Mouse (Mus musculus) thymus, postnatal 25 days (tissue): ENCODE measurements at regions not wholly inside any gene's neighbourhood (a gene's known extent, or its start where the extent isn't known, plus 50 kb on each side); places are given as distances from the start of the nearest gene placed in this dataset.

ENCODE experiments used
- DNase-seq: peaks from one replicate; pipeline ENCODE4 v3.0.0; 2022

DNA sequence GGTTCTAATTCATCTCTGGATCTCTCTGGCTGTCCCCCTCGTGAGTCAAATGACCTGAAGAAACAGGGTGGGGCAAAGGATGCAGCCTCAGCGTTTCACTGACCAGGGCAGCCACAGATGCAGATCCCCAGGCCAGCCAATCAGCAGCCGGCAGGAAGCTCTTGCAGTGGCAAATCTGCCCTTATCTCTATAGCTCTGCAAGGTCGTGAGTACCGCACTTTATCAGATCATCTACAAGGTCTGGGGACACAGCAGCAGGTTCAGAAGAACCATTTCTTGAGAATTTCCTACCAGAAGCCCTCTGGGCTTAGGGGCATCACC is 232.9 kb downstream of the Bcl11b start:
- DNase-seq = no peak

DNA sequence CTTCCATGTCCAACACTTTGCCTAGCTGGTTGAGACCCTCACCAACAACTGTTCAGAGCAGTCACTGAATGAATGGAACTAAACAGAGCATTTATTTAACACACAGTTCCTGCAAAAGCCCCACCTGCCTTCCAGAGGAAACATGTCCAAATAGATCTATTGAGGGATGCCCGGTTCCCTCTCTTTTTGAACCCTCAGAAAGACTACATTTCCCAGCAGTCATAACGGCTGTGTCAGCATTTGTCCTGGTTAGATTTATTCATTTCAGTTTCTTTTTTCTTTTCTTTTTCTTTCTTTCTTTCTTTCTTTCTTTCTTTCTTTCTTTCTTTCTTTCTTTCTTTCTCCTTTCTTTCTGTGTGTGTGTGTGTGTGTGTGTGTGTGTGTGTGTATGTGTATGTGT is 232.1 kb downstream of the Bcl11b start:
- no peak for DNase-seq

DNA sequence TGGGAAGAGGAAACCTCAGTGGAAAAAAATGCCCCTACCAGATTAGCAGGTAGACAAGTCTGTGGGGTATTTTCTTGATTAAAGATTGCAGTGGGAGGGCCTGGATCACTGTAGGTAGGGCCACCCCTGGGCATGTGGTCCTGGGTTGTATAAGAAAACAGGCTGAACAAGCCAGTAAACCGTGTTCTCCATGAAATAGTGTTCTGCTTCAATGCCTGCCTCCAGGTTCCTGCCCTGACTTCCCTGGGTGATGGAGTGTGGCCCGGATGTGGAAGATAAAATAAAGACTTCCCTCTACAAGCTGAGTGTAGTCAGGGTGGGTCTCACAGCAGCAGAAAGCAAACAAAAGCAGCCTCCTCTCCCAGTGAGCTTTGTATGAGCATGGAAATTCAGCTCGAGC is 231.6 kb downstream of the Bcl11b start:
- DNase-seq = no peak

DNA sequence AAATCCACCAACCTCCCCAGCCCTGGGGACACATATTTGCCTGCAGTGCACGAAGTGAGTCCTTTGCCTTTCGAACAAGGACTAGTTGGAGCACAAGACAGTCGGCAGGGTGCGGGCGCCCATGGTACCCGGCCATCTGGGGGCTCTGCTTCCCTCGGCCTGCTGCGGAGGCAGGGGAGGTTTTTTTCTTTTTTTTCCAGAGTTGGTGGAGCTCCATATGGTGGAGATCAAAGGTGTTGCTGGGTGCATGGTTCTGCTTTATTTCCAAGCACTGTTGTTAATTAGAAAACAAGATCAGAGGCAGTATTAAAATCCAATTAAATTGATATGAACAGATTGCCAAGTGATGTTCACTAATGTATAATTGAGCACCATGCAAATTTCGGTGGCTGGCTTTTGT is 225.4 kb downstream of the Bcl11b start:
- DNase-seq = no peak

DNA sequence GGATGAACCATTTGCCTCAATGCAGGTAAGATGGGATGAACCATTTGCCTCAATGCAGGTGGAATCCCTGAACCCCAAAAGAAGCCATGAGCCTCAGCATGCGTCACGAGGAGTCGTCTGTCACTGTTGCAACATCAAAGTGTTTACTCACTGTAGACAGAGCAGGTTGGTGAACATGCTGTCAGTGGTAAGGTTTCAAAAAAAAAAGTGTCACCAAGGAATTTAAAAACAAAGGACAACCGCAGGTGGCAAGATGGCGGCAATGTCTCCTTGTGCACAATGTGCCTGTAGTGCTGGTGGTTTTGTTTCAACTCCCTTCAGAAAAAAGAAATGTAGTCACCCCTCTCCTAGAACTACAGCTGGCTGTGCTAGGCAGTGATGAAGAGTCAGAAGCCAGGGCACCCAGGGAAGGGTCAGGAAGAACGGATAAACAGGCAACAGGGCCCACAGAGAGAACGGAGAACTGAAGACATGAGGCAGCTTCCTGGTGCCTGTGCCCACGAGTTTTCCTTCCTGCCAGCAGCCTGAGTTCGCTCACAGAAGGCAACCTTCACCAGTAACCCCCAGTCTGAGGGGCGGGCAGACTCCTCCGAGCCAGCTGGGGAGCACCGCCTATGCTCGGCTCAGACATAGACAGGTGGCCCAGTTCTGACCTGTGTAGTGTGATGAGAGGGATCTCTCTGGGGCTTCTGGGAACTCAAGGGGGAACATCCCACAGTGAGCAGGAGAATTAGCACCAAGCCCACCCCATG is 223.9 kb downstream of the Bcl11b start:
- peak; percentile 69 for DNase-seq

DNA sequence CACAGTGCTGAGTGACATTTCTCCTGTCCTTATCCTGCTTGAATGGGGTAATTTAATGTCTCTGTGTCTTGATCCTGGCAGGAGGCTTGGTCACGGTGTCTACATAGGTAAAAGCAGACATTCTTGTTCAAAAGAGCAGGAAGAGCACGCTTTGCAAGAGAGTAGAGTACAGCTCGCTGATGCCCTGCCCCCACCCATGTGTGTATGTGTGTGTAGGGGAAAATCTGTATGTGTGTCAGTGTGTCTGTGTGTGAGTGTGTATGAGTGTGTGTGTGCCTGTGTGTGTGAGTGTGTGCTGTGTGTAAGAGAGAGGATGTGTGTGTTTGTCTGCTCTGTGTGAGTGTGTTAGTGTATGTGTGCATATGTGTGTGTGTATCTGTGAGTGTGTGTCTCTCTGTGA is 221.3 kb downstream of the Bcl11b start:
- DNase-seq = peak; percentile 56

DNA sequence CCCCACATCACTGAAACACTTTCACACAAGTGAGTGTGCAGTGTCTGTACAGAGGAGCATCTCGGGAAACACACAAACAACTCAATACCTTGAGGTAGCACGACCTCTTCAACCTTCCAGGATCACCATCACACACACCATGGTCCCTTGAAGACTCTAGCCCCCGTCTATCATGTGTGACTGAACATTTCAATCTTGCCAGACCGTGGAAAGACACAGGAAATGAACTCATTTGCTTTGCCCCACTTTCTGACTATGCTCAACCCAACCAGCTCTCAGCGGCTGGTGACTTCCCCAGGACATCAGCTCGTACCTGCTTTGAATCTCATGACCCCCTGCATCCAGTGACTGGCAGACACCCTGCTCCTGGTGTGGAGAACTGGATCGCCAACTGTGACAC is 219.6 kb downstream of the Bcl11b start:
- DNase-seq = peak; percentile 60

DNA sequence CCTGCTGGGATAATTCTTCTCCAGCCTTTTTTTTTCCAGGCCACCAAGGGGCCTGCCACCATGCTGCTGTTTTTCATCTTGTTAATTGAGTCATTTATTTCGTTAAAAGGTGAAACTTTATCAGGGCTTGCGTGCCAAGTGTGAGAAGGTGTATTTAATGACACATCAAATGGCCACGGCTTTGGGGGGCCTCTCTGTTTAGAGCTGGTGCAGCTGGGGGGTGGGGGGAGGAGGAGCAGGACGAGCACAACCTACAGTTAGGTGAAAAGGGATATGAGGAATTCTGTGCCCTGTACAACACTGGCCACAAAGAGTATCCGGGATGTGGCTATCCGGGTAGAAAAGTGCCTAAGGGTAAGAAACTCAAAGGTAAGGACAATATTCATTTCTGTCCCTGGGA is 213.6 kb downstream of the Bcl11b start:
- DNase-seq = no peak

DNA sequence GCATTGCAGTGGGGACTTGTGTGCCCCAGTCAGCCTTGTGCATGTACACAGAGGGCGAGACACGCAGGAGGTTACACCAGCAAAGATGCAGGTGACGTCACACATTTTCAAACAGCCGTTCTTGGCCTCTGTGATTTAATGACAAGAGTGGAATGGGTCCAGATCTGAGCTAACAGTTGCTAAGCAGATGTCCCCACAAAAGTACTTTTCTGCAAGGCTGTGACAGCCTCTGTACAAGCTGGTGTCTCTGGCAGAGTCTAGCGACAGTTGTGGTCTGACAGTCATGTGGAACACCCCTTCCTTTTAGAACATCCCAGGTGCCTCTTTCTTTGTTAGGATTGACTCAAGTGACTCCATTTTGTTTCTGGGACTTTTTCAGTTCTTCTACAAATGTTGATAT is 203.1 kb downstream of the Bcl11b start:
- no peak for DNase-seq

DNA sequence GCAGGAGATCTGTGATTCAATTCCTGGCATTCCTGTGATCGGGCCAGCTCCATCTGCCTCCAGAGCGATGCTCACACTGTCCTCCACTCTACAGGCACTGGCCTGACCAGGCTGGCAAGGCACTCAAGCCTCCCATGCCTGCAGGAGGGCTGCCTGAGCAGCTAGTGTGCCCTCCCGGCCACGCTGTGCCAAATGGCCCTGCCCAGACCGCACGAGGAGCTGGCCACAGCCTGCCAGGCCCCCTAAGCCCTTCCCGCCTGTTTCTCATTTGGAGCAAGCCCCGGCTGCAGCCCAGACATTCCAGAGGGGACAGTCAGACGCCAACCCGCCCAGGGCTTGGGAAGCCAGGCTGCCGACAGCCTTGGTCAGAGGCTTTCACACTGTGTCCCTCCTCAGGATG is 195.8 kb downstream of the Bcl11b start:
- DNase-seq = no peak

DNA sequence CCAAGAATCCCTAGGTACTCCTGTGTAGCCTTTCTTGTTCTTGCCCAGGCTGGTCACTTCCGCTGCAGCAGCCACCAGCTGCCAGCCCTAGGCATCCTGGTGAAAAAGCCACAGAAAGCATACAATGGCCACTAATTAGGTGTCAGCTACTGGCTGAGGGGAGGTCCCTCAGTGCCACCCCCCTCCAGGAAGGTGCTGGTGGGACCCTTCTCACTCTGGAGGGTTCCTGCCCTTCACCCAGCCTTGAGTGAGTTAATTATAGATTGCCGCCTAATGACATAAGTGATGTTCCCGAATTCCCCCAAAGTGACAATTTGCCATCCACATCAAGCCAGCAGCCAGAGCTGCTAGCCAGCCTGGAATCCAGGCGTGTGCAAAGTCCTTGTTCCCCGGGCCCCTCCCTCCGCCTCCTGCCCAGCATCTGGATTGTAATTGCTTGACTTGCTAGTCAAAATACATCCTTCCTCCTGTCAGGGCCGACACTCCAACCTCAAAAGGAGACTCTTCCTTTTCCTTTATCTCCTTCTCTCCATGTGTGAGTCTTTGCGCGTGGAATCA is 195.2 kb downstream of the Bcl11b start:
- DNase-seq = no peak

DNA sequence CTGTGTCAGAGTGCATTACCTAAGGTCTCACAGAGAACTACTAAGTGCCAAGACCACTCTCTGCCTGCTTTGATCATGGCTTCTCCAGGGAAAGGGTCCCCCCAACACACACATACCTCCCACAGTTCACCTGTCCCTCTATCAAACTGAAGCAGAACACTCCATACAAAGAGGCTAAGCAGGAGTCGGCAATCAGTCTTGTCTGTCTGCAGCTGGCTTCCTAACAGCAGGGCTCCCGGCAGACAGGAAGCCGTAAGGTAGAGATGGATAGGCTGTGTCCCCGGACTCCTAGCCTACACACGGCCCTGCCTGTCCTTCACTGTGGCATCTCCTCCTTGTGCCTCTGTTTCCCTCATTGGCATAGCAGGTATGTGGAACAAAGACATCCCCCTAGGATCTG is 192.2 kb downstream of the Bcl11b start:
- DNase-seq = peak; percentile 54

DNA sequence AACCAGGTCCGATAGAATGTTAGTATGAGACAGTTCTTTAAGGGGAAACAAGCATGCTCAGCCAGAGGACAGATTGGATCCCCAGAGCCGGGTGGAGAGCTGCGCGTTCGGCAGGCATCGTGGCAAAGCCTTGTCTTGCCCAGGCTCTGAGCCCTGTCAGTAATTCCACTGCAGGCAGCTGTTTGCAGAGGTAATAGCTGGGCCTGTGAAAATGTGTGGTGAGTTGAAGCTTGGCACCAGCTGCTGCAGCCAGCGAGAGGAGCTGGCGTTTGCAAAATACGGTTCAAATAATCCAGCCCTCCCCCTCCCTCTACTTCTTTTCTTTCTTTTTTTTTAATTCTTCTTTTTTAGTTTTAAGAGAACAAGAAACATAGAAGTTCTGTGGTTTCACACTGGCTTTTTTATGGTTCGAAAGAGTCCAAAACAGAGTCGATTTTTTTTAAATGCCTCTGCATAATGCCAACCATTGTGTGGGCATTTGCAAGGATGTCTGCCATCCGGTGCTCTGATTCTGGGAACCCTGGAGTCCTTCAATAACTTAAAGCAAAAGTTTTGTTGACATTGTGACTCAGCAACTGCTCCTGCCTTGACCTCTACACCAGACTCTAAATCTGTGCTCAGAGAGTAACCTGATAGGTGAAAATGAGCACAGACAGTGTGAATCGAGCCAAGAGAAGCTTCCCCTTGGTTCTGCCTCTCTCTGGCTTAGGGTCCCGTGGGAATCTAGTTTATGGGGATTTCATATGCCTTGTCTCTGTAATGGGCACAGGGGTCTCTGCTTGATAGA is 190.7 kb downstream of the Bcl11b start:
- DNase-seq = no peak

DNA sequence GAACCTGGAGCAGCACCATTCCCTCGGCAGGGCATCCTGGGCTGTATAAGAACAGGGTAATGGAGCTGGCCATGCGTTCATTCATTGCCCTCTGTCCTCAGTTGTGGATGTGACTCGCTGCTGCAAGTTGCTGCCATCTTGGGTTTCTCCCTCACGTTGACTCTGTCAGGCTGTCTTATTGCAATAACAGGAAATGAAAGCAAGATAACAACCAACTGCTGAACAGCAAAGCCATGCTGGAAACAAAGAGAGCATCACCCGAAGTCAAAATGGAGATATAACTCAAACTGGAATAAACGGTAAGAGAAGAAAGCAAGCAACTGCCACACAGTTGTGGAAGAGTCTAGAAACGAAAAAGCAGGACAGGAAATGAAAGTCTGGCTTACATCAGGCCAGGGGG is 188.5 kb downstream of the Bcl11b start:
- DNase-seq = no peak

DNA sequence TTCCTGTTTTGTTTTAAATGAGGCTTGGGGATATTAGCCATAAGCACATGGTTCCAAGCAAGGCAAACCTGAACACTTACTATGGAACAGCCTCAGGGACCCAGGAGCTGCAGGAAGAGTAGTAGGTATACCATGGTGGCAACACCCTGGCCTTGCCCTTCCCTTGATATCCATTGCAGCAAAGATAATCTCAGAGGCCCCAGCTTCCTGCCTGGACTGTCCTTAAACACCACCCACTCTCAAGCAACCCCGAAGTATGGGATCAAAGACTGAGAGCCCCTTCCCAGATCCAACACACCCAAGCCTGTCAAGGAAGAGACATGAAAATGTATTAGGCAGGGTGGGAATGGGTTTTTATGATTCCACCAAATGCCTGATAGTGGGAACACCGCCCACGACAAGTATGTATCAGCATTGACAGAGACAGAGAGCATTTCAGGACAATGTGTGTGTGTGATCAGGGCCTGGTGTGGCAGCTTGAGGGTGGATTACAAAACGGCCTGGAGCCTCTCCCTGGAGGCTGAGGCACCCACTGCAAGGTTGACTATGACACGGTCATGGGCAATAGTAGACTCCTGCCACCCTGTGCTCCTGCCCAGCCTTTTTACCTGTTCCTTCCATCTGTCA is 179.5 kb downstream of the Bcl11b start:
- no peak for DNase-seq

DNA sequence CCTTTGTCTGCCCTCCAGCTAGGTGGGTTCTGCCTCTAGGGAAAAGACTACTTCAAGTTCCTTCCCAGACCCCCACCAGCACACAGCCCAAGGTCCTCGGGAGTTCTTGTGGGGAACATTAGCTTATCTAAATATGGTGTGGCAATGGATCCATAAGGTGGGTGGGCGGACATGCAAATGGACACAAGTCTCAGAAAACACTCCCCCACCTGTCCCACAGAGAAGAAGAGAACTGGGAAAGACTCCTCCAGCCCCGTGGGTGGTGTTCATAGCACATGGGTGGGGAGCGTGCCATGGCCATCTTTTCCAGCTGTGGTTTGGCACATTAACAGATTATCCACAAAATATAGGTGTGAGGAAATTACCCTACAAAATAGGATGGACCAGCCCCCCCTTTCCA is 177.5 kb downstream of the Bcl11b start:
- DNase-seq = no peak

DNA sequence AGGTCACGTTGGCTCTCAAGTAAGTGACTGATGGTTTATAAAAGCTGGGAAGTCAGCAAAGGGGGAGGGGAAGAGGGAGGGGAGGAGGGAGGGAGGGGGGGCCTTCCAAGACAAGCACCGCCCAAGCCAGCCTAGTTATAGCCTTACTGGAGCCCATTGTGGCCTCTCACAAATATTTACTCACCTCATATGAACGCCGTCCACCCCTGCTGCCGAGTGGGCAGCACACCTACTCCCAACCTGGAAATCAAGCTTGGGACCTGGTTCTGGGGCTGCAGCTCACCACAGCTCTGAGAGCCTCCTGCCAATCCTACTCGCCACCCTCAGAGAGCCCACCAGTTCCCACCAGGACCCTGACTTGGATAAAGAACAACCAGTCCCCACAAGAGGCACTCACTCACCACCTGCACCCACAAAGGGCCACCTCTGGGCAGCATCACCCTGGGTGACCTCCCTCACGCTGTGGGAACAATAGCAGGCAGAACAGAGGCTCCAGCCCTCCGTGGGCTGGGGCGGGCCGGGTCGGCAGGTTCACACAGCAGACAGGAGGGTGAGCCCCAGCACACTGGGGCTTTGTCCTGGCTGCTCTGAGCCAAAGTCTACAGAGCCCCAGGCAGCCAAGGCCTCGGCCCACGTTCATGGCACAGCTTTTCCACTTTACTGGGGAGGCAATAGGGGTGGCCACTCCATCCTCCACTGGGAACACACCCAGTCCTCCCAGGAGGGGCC is 171.8 kb downstream of the Bcl11b start:
- no peak for DNase-seq

DNA sequence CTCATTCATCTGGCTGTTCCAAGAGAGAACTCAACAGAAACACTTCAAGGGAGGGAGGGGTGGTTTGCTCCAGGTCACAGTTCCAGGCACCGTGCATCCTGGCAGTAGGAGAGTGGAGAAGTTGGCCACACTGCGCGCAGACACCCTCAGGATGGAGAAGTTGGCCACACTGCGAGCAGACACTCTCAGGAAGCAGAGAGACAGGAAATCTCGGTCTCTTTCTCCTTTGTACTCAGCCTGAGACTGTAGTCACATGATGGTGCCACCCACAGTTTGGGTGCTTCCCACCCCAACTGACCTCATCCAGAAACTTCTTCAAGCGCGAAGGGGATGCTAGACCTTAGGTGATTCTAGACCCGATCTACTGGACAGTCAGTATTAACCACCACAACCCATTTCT is 170.4 kb downstream of the Bcl11b start:
- DNase-seq = peak; percentile 22

DNA sequence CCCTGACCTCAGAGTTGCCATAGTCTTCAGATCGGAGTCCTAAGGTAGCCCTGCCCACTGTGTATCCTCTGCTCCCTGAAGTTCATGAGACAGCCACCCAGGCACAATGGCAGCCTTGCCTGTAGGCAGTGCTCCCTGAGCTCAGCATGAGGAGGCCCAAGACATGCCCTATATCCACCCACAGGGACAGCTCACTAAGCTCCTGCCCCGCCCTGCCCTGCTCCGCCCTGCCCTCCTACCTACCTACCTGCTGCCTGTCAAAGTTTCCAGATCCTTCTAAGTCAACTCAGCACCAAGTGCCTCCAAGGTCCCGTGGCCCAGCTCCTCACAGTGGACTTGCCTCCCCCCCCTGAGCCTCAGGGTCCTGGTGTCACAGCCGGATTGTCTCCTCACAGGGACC is 168.9 kb downstream of the Bcl11b start:
- DNase-seq = no peak

DNA sequence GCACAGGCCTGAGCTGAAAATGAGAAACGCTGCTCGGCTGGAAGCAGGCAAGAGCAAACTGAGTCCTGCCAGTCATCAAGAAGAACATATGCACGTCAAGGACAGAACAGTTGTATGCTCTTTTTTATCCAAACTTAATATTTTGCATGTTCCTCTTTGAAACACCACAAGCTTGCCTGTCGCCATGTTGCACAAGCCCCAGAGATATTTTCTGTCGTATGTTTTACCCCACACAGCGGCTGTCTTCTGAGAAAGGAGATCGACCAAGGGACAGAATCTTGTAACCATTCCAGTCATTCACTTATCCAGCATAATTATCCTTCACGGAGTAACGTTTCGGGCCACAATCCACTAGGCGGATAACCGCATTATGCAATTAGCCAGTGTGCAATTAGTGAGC is 165.7 kb downstream of the Bcl11b start:
- no peak for DNase-seq

DNA sequence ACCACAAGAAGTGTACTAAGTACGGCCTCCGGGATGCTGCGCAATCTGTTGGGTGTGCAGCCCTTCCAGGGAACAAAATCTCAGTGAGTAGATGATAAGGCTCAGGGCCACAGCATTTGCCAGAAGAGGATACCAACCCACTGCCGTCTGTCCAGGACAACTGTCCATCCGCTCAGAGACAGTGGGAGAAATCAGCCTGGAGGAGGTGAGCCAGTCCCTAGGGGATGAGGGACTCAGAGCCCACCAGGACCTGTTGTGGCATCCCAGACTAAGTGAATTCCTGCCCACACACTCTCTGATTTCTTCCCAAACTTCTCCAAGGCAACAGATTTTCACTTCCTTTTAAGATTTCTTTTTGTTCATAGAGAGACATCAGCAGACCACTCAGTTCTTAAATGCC is 158.8 kb downstream of the Bcl11b start:
- DNase-seq = no peak

DNA sequence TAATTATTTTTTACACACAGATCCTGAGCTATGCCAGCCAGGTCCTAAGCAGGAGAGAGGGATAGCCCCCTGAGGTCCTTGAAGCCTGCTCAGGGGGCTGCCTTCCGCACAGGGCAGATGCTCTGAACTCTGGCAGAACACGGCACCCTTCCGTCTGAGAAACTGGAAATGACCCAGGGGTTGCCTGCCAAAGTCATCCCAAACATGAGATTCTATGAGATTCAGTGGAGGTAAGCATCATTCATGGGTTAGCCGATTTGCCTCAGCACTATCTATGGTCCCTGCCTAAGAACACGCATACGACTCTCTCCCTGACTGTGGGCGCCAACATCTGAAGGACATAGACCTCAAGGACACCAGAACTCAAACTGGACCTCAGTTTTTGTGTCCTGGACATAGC is 152.8 kb downstream of the Bcl11b start:
- no peak for DNase-seq

DNA sequence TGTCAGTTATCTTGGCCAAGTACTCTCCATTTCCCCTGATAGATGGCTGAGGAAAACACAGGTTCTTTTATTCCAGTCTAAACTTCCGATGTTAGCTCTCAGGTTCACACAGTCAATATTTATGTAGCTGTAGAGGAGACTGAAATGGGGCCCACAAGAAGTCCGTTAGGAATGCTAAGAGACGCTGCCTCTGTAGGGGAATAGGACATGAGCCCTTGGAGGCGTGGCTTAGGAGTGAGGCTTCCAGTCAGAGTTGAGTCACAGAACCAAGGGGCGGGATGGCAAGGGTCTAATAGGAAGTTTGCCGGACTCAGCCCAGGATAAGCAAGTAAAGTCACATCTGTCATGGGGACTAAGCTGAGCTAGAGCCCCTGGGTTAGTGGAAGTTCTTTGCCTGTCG is 150.5 kb downstream of the Bcl11b start:
- no peak for DNase-seq
